Mouse (Mus musculus) stomach, embryonic 14.5 days (tissue): ENCODE results near the gene Slc26a3. TPM values are rescaled to one million over a fixed set of nuclear protein-coding genes. Genes with fewer than 3 reads are reported as not detected.

ENCODE experiments used
- ATAC-seq: fragments of 200-750 bp; cut with Nextera tagmentation; 2 replicates; pipeline ENCODE4 v1.8.0; 2017; ENCODE audit warnings: low read depth, moderate TSS enrichment; ENCODE audit not compliant: insufficient number of reproducible peaks, insufficient read depth, low FRiP score
- H3K27ac ChIP-seq: fragments of 300-500 bp; sonication (generic); 2 replicates; pipeline ENCODE4 v1.5.1; 2014; ENCODE audit warnings: mild to moderate bottlenecking, low read length, moderate library complexity, mixed read lengths
- H3K27me3 ChIP-seq: fragments of 300-500 bp; sonication (generic); 2 replicates; pipeline ENCODE4 v1.6.1; 2014; ENCODE audit warnings: low read length, control low read depth, mixed read lengths; ENCODE audit not compliant: control insufficient read depth, insufficient read depth
- H3K36me3 ChIP-seq: fragments of 300-500 bp; sonication (generic); 2 replicates; pipeline ENCODE4 v1.6.1; 2014; ENCODE audit warnings: mild to moderate bottlenecking, control low read depth, low read length, moderate library complexity, mixed read lengths; ENCODE audit not compliant: control insufficient read depth, insufficient read depth
- H3K4me1 ChIP-seq: fragments of 300-500 bp; sonication (generic); 2 replicates; pipeline ENCODE4 v1.6.1; 2014; ENCODE audit warnings: low read length, control low read depth, mixed read lengths; ENCODE audit not compliant: control insufficient read depth, insufficient read depth
- H3K4me2 ChIP-seq: fragments of 300-500 bp; sonication (generic); replicated peaks from 2 replicates; pipeline ENCODE4 v1.6.1; 2014; ENCODE audit warnings: low read depth, low read length, control low read depth
- H3K4me3 ChIP-seq: fragments of 300-500 bp; sonication (generic); 2 replicates; pipeline ENCODE4 v1.5.1; 2014; ENCODE audit warnings: low read depth, low read length, control low read depth
- H3K9ac ChIP-seq: fragments of 300-500 bp; sonication (generic); replicated peaks from 2 replicates; pipeline ENCODE4 v1.6.1; 2014; ENCODE audit warnings: low read depth, mild to moderate bottlenecking, control low read depth, low read length, moderate library complexity, mixed read lengths
- H3K9me3 ChIP-seq: fragments of 300-500 bp; sonication (generic); 2 replicates; pipeline ENCODE4 v1.6.1; 2016; ENCODE audit warnings: low read depth, low read length, control low read depth; ENCODE audit not compliant: control insufficient read depth
- WGBS: fragments of 180-500 bp; shearing (Covaris S2); extraction: QIAGEN DNeasy Blood & Tissue Kit; methylation state at CpG from one replicate; pipeline ENCODE4 v1.1.7; 2014; 5-methylcytosine and 5-hydroxymethylcytosine counted together
- polyA plus RNA-seq: library from polyadenylated mRNA; unstranded; fragments of >200 nt; fragmentation: Nextera tagmentation; extraction: Ambion mirVana; gene quantifications from 2 replicates; pipeline ENCODE4 v1.2.1, GENCODE M21; 2014

The Slc26a3 gene
- polyA plus RNA-seq, 1 experiment from 2014 or later = 0.16 TPM

GRCm38 (mm10) chr12:31375283-31375615 is 15.4 kb upstream of the Slc26a3 start:
- Histone ChIP-seq H3K36me3 (no peaks in the 10 kb centered on the region), H3K9ac (no peak overlapping the region), H3K27me3 (no peaks in the 10 kb centered on the region), H3K27ac (no peak overlapping the region), H3K4me2 (no peak overlapping the region), H3K9me3 (no peaks in the 10 kb centered on the region), H3K4me1 (peaks cover 7% of the 10 kb centered on the region; the same call in 1 of the 2 replicates), H3K4me3 (no peak overlapping the region)
- ATAC-seq = no peak
- WGBS = 77% methylated on average over 4 of the region's 4 CpGs

DNA sequence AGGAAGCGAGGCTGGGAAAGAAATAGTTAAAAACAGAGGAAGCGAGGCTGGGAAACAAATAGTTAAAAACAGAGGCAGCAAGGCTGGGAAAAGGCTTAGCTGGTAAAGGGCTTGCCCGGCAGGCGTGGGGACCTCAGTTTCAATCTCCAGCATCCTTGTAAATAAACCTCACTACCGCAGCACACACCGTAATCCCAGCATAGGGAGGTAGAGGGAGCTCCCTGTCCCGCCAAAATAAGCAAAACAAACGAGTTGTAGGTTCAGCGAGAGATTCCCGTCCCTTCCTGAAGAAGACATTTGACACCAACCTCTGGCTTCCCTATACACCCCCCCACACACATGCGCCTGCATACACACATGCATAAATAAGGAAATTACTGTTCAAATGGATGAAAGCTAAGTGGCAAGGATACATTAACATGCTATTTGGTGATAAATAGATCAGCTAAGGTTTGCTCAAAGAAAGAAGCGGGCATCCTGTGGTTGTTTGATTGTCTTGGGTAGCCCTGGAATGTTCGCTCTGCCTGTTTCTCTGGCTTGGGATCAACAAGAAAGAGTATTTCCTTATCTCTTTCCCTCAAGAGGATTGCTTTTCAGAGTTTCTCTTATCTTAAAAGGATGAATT is 14.2 kb upstream of the Slc26a3 start:
- H3K4me3 ChIP-seq = peak overlapping the region; percentile 12; the same call in 1 of the 2 replicates
- peaks cover 11% of the 10 kb centered on the region; the same call in 1 of the 2 replicates for H3K4me1 ChIP-seq
- H3K27me3 ChIP-seq = no peaks in the 10 kb centered on the region
- H3K9me3 ChIP-seq = no peaks in the 10 kb centered on the region
- peak overlapping the region; percentile 48 for H3K4me2 ChIP-seq
- 0 out of 2 replicates have a peak, but pooled peaks have one; percentile 40 for ATAC-seq
- no peaks in the 10 kb centered on the region for H3K36me3 ChIP-seq
- WGBS = 9% methylated on average over 13 of the region's 13 CpGs
- H3K9ac ChIP-seq = no peak overlapping the region
- H3K27ac ChIP-seq = no peak overlapping the region

- Histone ChIP-seq H3K4me3 (no peak overlapping the region), H3K9ac (no peak overlapping the region), H3K4me1 (peaks cover 15% of the 10 kb centered on the region; the same call in 1 of the 2 replicates), H3K36me3 (no peaks in the 10 kb centered on the region), H3K4me2 (no peak overlapping the region), H3K9me3 (no peaks in the 10 kb centered on the region), H3K27ac (no peak overlapping the region), H3K27me3 (no peaks in the 10 kb centered on the region)
- WGBS = 81% methylated on average over 11 of the region's 11 CpGs
- ATAC-seq = no peak
These were observed 13.4 kb upstream of the Slc26a3 start for GRCm38 (mm10) chr12:31377241-31377640.

DNA sequence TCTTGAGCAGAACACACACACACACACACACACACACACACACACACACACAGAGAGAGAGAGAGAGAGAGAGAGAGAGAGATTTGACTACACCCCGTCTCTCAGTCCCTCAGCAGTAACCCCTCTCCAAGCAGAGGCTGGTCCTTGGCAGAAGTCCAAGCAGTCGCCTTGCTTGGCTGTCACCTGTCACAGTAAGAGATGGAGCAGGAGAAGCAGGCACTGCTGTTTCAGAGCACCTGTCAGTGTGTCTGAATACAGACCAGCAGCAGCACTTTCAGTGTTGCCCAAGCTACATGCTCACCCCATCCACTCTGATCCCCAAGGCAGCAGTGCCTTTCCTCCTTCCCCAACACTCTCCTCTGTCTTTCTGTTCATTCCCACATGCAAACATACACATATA is 9.8 kb upstream of the Slc26a3 start:
- WGBS = 9% methylated on average over 2 of the region's 2 CpGs
- no peak overlapping the region for H3K27ac ChIP-seq
- no peak for ATAC-seq

GRCm38 (mm10) chr12:31382451-31382850 is 8.2 kb upstream of the Slc26a3 start:
- ATAC-seq = peak; percentile 37; the same call in 1 of the 2 replicates
- H3K36me3 ChIP-seq = no peaks in the 10 kb centered on the region
- no peaks in the 10 kb centered on the region for H3K27me3 ChIP-seq
- no peak overlapping the region for H3K4me2 ChIP-seq
- H3K4me3 ChIP-seq = no peak overlapping the region
- H3K27ac ChIP-seq = no peak overlapping the region
- H3K4me1 ChIP-seq = peaks cover 8% of the 10 kb centered on the region; the same call in 1 of the 2 replicates
- no peak overlapping the region for H3K9ac ChIP-seq
- no peaks in the 10 kb centered on the region for H3K9me3 ChIP-seq
- WGBS = 34% methylated on average over 2 of the region's 2 CpGs

More for the DNA sequence above, 9.8 kb upstream of the Slc26a3 start:
- no peak overlapping the region for H3K4me3 ChIP-seq
- H3K4me2 ChIP-seq = no peak overlapping the region
- no peaks in the 10 kb centered on the region for H3K27me3 ChIP-seq
- H3K4me1 ChIP-seq = peaks cover 11% of the 10 kb centered on the region; the same call in 1 of the 2 replicates
- H3K9ac ChIP-seq = no peak overlapping the region
- H3K36me3 ChIP-seq = no peaks in the 10 kb centered on the region
- H3K9me3 ChIP-seq = no peaks in the 10 kb centered on the region

DNA sequence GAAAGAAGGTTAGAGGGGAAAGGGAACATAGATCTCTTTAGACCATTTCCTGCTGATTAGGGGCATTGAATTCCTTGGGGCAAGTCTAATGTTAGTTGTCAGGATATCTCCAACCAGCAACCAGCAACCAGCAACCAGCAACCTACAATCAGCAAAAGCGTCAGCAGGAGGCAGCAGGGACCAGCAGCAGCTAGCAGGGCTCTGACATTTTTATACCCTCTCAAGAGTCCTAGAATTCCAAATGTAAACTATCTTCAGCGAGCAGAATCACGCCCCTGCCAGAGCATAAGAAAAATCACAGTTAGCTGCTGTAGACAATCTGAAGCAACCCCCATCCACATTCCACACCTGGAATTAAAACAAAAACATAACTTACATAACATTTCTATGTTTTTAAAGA is 3.4 kb upstream of the Slc26a3 start:
- Histone ChIP-seq H3K4me1 (no peaks in the 10 kb centered on the region), H3K4me3 (no peak overlapping the region), H3K4me2 (no peak overlapping the region), H3K9me3 (no peaks in the 10 kb centered on the region), H3K27ac (no peak overlapping the region), H3K36me3 (no peaks in the 10 kb centered on the region), H3K9ac (no peak overlapping the region), H3K27me3 (no peaks in the 10 kb centered on the region)
- ATAC-seq = no peak
- WGBS = 15% methylated on average over 3 of the region's 3 CpGs

DNA sequence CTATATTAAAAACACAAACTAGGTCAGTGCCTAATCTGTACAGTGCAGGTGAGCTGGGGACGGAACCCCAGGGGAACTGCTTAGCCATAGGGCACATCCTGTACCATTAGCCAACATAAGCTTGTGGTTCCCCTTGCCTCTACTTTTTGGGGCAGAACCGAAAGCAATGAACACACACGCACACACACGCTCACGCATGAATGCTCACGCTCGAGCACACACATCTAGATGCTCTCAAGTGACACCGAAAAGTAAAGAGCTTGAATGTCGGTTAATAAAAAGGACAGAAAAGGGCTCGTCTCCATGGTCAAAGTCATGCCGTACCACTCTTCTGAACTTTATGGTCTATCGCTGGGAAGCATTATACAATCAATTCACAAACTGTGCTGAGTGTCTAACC is 1.0 kb downstream of the Slc26a3 start:
- Histone ChIP-seq H3K27ac (no peak overlapping the region), H3K4me2 (no peak overlapping the region), H3K36me3 (no peaks in the 10 kb centered on the region), H3K9ac (no peak overlapping the region), H3K9me3 (no peaks in the 10 kb centered on the region), H3K4me1 (no peaks in the 10 kb centered on the region), H3K27me3 (no peaks in the 10 kb centered on the region), H3K4me3 (no peak overlapping the region)
- WGBS = 94% methylated on average over 12 of the region's 12 CpGs
- ATAC-seq = no peak

DNA sequence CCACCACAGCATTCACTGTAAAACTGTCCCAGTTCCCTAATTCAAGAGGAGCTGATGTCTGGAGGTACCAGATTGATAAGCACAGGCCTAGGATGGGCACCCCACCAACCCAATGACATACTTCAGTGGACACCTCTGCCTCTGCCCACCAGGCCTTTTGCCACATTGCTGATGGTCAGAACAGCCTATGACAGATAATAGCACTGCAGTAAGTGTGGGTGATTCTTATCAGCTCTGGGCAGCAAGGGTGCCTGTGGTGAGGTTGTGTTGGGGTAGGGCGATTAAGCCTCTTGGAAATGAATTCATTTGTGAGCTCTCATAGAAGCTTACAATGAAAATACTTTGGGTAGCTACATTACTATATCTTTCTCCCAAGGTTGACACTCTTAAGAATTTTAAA is 5.2 kb downstream of the Slc26a3 start:
- H3K9ac ChIP-seq = no peak overlapping the region
- no peak overlapping the region for H3K4me3 ChIP-seq
- H3K36me3 ChIP-seq = no peaks in the 10 kb centered on the region
- H3K4me2 ChIP-seq = no peak overlapping the region
- 90% methylated on average over 1 of the region's 1 CpGs for WGBS
- no peak overlapping the region for H3K27ac ChIP-seq
- no peak for ATAC-seq
- H3K27me3 ChIP-seq = no peaks in the 10 kb centered on the region
- no peaks in the 10 kb centered on the region for H3K9me3 ChIP-seq
- no peaks in the 10 kb centered on the region for H3K4me1 ChIP-seq

GRCm38 (mm10) chr12:31397709-31398108 is 7.0 kb downstream of the Slc26a3 start:
- H3K4me3 ChIP-seq = no peak overlapping the region
- H3K27ac ChIP-seq = no peak overlapping the region
- H3K27me3 ChIP-seq = no peaks in the 10 kb centered on the region
- no peaks in the 10 kb centered on the region for H3K9me3 ChIP-seq
- no peak overlapping the region for H3K9ac ChIP-seq
- H3K4me2 ChIP-seq = no peak overlapping the region
- H3K4me1 ChIP-seq = no peaks in the 10 kb centered on the region
- H3K36me3 ChIP-seq = no peaks in the 10 kb centered on the region
- no peak for ATAC-seq
- WGBS = 83% methylated on average over 4 of the region's 4 CpGs
